Mouse (Mus musculus) left cerebral cortex, postnatal 4 days (tissue): ENCODE results near the gene Slc1a5. TPM values are rescaled to one million over a fixed set of nuclear protein-coding genes. Genes with fewer than 3 reads are reported as not detected.

Experiments used
- DNase-seq: peaks from one replicate; pipeline ENCODE4 v3.0.0-alpha.2; 2022
- intact Hi-C: fragments of 180-260 bp; cut with DNase I; formaldehyde crosslinking; loops from one replicate; pipeline ENCODE4 v1.15.1; 2025
- total RNA-seq, 2 experiments: library from RNA; stranded (reverse); gene quantifications; 2 replicates each; pipeline ENCODE4 v1.2.3; 2021

Gene Slc1a5
- total RNA-seq, 2 experiments from 2014 or later, result 8.8 TPM

- DNase-seq, result no peak
- intact Hi-C loops, result no loop called here
These were observed 62.5 kb downstream of the Slc1a5 start for GRCm38 (mm10) chr7:16843441-16844171.

- intact Hi-C loops, result no loop called here
- DNase-seq, result no peak
These were observed 63.5 kb downstream of the Slc1a5 start for GRCm38 (mm10) chr7:16844696-16845071.

GRCm38 (mm10) chr7:16845072-16845819 lies 64.1 kb downstream of the Slc1a5 start:
- DNase-seq, result no peak
- intact Hi-C loops, result no loop called here

- intact Hi-C loops, result no loop called here
- DNase-seq, result no peak
These were observed 64.7 kb downstream of the Slc1a5 start for GRCm38 (mm10) chr7:16845820-16846167.

- no peak for DNase-seq
- intact Hi-C loops, result no loop called here
These were observed 65.6 kb downstream of the Slc1a5 start for GRCm38 (mm10) chr7:16846775-16847174.

- intact Hi-C loops, result no loop called here
- no peak for DNase-seq
These were observed 66.4 kb downstream of the Slc1a5 start for GRCm38 (mm10) chr7:16847507-16847906.

Other genes starting within 250 kb of the Slc1a5 start
- 100 to 1,000 TPM; 173 to 176 TPM for gene Arhgap35, start 166.3 kb upstream of the Slc1a5 start, total RNA-seq
- not detected for gene Ceacam15, start 105.6 kb upstream of the Slc1a5 start, total RNA-seq
- not detected for gene Ceacam9, start 59.4 kb upstream of the Slc1a5 start, total RNA-seq
- gene Ap2s1, start 42.9 kb upstream of the Slc1a5 start, total RNA-seq, result 100 to 1,000 TPM; 317 TPM
- 100 to 1,000 TPM; 223 to 229 TPM for gene Strn4, start 34.5 kb downstream of the Slc1a5 start, total RNA-seq
- 10 to 100 TPM; 35.8 to 38.9 TPM for gene Fkrp, start 35.4 kb downstream of the Slc1a5 start, total RNA-seq
- 1 to 10 TPM; 9.1 to 9.5 TPM for gene Prkd2, start 61.6 kb downstream of the Slc1a5 start, total RNA-seq
- gene Dact3, start 94.0 kb downstream of the Slc1a5 start, total RNA-seq, result 10 to 100 TPM; 57.6 to 61.8 TPM
- 1 to 10 TPM; 1.2 to 1.7 TPM for gene Gng8, start 110.4 kb downstream of the Slc1a5 start, total RNA-seq
- not detected for gene Ptgir, start 125.2 kb downstream of the Slc1a5 start, total RNA-seq
- gene Calm3, start 142.8 kb downstream of the Slc1a5 start, total RNA-seq, result 1,000 to 10,000 TPM; 1,235 to 1,345 TPM
- gene Pnmal2, start 163.3 kb downstream of the Slc1a5 start, total RNA-seq, result 100 to 1,000 TPM; 169 to 194 TPM
- gene Pnmal1, start 178.3 kb downstream of the Slc1a5 start, total RNA-seq, result 10 to 100 TPM; 56.0 to 57.6 TPM
- 10 to 100 TPM; 38.0 to 41.8 TPM for gene Gm42372, start 201.7 kb downstream of the Slc1a5 start, total RNA-seq
- gene Ccdc8, start 211.4 kb downstream of the Slc1a5 start, total RNA-seq, result 1 to 10 TPM; 3.3 to 4.3 TPM
- 100 to 1,000 TPM; 110 to 120 TPM for gene Ppp5c, start 246.6 kb downstream of the Slc1a5 start, total RNA-seq